Mouse (Mus musculus) urinary bladder, adult 2 months (tissue): ENCODE results near the gene Chst7. TPM values are rescaled to one million over a fixed set of nuclear protein-coding genes. Genes with fewer than 3 reads are reported as not detected.
A peak's percentile ranks its signal among the peaks of the same experiment; 100 is the strongest.

ENCODE experiments used
- DNase-seq: peaks from one replicate; pipeline ENCODE4 v3.0.0; 2022; ENCODE audit warnings: low spot score
- polyA plus RNA-seq: library from polyadenylated mRNA; depleted of rRNA; stranded (reverse); fragments of >200 nt; gene quantifications from 2 replicates; pipeline ENCODE4 v1.2.3, GENCODE M21; 2012; rRNA removed

Gene Chst7
- 3.0 and 3.1 TPM in 2 replicates for polyA plus RNA-seq

GRCm38 (mm10) chrX:20059381-20059971, at the start of gene Chst7:
TSS of gene Chst7 (plus strand) at chrX:20059560.
- peak; percentile 31 for DNase-seq

- no peak for DNase-seq
Measured at GRCm38 (mm10) chrX:20012211-20012610, 47.1 kb upstream of the Chst7 start.

GRCm38 (mm10) chrX:20020942-20021341, 38.4 kb upstream of the Chst7 start:
- no peak for DNase-seq

GRCm38 (mm10) chrX:20060096-20060768, 872 bp downstream of the Chst7 start:
- no peak for DNase-seq

- DNase-seq = no peak
Measured at GRCm38 (mm10) chrX:20060769-20061315, 1.5 kb downstream of the Chst7 start.

GRCm38 (mm10) chrX:20061764-20062480, 2.6 kb downstream of the Chst7 start:
- DNase-seq = no peak

GRCm38 (mm10) chrX:20066636-20067035, 7.3 kb downstream of the Chst7 start:
- no peak for DNase-seq

GRCm38 (mm10) chrX:20070196-20070595, 10.8 kb downstream of the Chst7 start:
- DNase-seq = no peak

GRCm38 (mm10) chrX:20117717-20118116, 58.4 kb downstream of the Chst7 start:
- no peak for DNase-seq

- DNase-seq = no peak
Measured at GRCm38 (mm10) chrX:20125481-20125880, 66.1 kb downstream of the Chst7 start.

- no peak for DNase-seq
Measured at GRCm38 (mm10) chrX:20128951-20129350, 69.6 kb downstream of the Chst7 start.

- DNase-seq = no peak
Measured at GRCm38 (mm10) chrX:20129466-20129865, 70.1 kb downstream of the Chst7 start.

Other genes starting within 250 kb of the Chst7 start
- gene Slc9a7, start 232.2 kb downstream of the Chst7 start, polyA plus RNA-seq = 1.4 and 1.9 TPM in 2 replicates